ENCODE assay signal across 21 mouse cellular contexts in the genomic region with DNA sequence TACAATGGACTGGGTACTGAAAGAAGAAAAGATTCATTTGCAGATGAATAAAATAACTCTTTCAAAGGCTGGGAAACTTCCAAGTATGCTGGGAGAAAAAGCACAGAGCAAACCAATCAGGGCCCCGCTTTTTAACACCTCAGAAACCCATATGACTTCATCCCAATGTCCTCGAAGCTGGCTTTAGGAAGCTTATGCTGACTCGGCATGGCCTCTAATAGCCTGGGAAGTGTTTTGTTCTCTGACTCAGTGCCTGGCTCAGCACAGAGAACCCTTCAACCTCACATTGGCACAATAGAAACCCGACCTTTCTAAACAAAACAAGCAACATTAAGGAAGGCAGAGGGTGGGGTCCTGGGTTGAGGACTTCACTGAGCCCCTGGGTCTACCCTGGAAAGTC. TPM values are rescaled to one million over a fixed set of nuclear protein-coding genes. Genes with fewer than 3 reads are reported as not detected.
DNase-seq lines count a peak whose midpoint lies in the region; ATAC-seq and TF ChIP-seq lines count a peak whose summit lies in the region.
"Had no signal": no experiment of that assay in that cellular context is flagged by ENCODE, and none has a peak within 500 bp of the region (broad histone marks: within the 10 kb centered on the region; RNA-seq: fewer than 3 reads in every experiment).

No protein-coding gene starts in this region.

- TF ChIP-seq EP300 in CH12.LX (IDR thresholded peaks at IDR 0.05; ENCODE audit: low read length) = no peak

- dilution Hi-C loops in CH12.LX (cut with MboI; ENCODE audit: extremely low pct_ligation_motif_present, extremely low pct_unique_long_range_greater_than_20kb, low sequenced_read_pairs) = no loop called here

- no peak overlapping the region for H3K4me2 ChIP-seq in liver, embryonic 11.5 days
- H3K4me2 ChIP-seq in CH12.LX (ENCODE audit: insufficient read depth, low read depth, poor library complexity, severe bottlenecking) = no peak overlapping the region
- H3K4me2 ChIP-seq: heart, embryonic 11.5 days; liver, embryonic 15.5 days had no signal

- peaks cover 5% of the 10 kb centered on the region; the same call in 1 of the 2 replicates for H3K27me3 ChIP-seq in liver, adult 2 months (ENCODE audit: control insufficient read depth, insufficient read depth, low read length)
- H3K27me3 ChIP-seq in liver, embryonic 11.5 days (replicated peaks; ENCODE audit: control insufficient read depth, insufficient read depth, low read length) = no peaks in the 10 kb centered on the region
- H3K27me3 ChIP-seq in CH12.LX (replicated peaks) = no peaks in the 10 kb centered on the region
- H3K27me3 ChIP-seq: liver, embryonic 15.5 days had no signal

- H3K36me3 ChIP-seq in liver, adult 2 months (ENCODE audit: control insufficient read depth, insufficient read depth, low read length) = no peaks in the 10 kb centered on the region
- H3K36me3 ChIP-seq in liver, embryonic 11.5 days (ENCODE audit: control insufficient read depth, insufficient read depth, low read length) = no peaks in the 10 kb centered on the region; the same call in 1 of the 2 replicates
- H3K36me3 ChIP-seq in CH12.LX (replicated peaks in 1 of 2; ENCODE audit: control insufficient read depth in 1 of 2, insufficient read depth in 1 of 2, low read length in 1 of 2) = peaks cover 0 to 23% of the 10 kb centered on the region in 2 experiments

- no peak for TF ChIP-seq POLR2A in liver, adult 2 months (IDR thresholded peaks at IDR 0.05; ENCODE audit: extremely low read depth, insufficient read depth, low read length)
- TF ChIP-seq POLR2A in CH12.LX (IDR thresholded peaks at IDR 0.05; ENCODE audit: low read depth, low read length) = no peak
- no peak for TF ChIP-seq POLR2A in brain, embryonic 14.5 days (IDR thresholded peaks at IDR 0.05; ENCODE audit: borderline replicate concordance, extremely low read depth, insufficient read depth, insufficient read length, poor library complexity, severe bottlenecking)

- ATAC-seq in liver, embryonic 11.5 days (replicated peaks; ENCODE audit: low FRiP score) = no peak
- ATAC-seq: activated CD4-positive, CD25-positive, alpha-beta regulatory T cell, adult 4 months; hindbrain, postnatal 0 days had no signal

- H3K9ac ChIP-seq in liver, adult 2 months (ENCODE audit: low read depth, low read length) = no peak overlapping the region
- no peak overlapping the region for H3K9ac ChIP-seq in liver, embryonic 11.5 days (ENCODE audit: low read depth, low read length)
- no peak overlapping the region for H3K9ac ChIP-seq in CH12.LX (ENCODE audit: insufficient read depth, low read depth)
- H3K9ac ChIP-seq: liver, embryonic 15.5 days had no signal

- DNase-seq in adrenal gland, adult 2 months = peak; percentile 66
- DNase-seq in adrenal gland, adult 18-20 months (ENCODE audit: low spot score in 2 of 2) = no peak
- DNase-seq in liver, adult 2 months (ENCODE audit: extremely low read depth, low read depth, low spot score) = peak; percentile 32
- no peak for DNase-seq in liver, embryonic 11.5 days (ENCODE audit: low spot score)
- no peak for DNase-seq in CH12.LX (ENCODE audit: extremely low read depth)
- DNase-seq in brain, embryonic 14.5 days (ENCODE audit: low read depth) = peak; percentile 53
- DNase-seq in urinary bladder, adult 18-20 months (ENCODE audit: low spot score in 2 of 2) = no peak
- DNase-seq in right cerebral cortex, adult 2 months (ENCODE audit: low spot score in 2 of 2) = no peak
- DNase-seq: cerebellum, adult 8-10 months; gastrocnemius, postnatal 25 days; kidney, adult 8-10 months; right cerebral cortex, adult 18-20 months; thymus, postnatal 14 days had no signal

- no peak for TF ChIP-seq CTCF in liver, adult 2 months (IDR thresholded peaks at IDR 0.05; ENCODE audit: low read depth, low read length)
- TF ChIP-seq CTCF in CH12.LX (conservative IDR thresholded peaks at IDR 0.05 in 1 of 2, IDR thresholded peaks at IDR 0.05 in 1 of 2; ENCODE audit: low read depth in 2 of 2, low read length in 2 of 2) = no peak
- no peak for TF ChIP-seq CTCF in brain, embryonic 14.5 days (IDR thresholded peaks at IDR 0.05; ENCODE audit: borderline replicate concordance, extremely low read depth, insufficient read depth, insufficient read length)

- no peaks in the 10 kb centered on the region for H3K9me3 ChIP-seq in liver, embryonic 11.5 days (ENCODE audit: control insufficient read depth, low read length)
- H3K9me3 ChIP-seq in CH12.LX (replicated peaks; ENCODE audit: low read length) = no peaks in the 10 kb centered on the region
- H3K9me3 ChIP-seq: limb, embryonic 10.5 days; liver, embryonic 15.5 days; midbrain, embryonic 10.5 days had no signal

- H3K79me2 ChIP-seq in liver, adult 2 months (ENCODE audit: control insufficient read depth, insufficient read depth, low read length) = no peaks in the 10 kb centered on the region
- no peaks in the 10 kb centered on the region for H3K79me2 ChIP-seq in CH12.LX (replicated peaks; ENCODE audit: control insufficient read depth, extremely low read depth, insufficient read depth, poor library complexity, severe bottlenecking)

- no peak for TF ChIP-seq RAD21 in CH12.LX (IDR thresholded peaks at IDR 0.05; ENCODE audit: low read depth, low read length)

- no peaks in the 10 kb centered on the region for H3K4me1 ChIP-seq in liver, adult 2 months (ENCODE audit: control insufficient read depth, insufficient read depth, low read length)
- 0 out of 2 replicates have a peak, but pooled peaks cover 2% of the 10 kb centered on the region for H3K4me1 ChIP-seq in liver, embryonic 11.5 days (replicated peaks; ENCODE audit: control insufficient read depth, insufficient read depth, low read length)
- no peaks in the 10 kb centered on the region; a peak in 1 of 4 replicates for H3K4me1 ChIP-seq in CH12.LX (ENCODE audit: control insufficient read depth in 1 of 2, insufficient read depth in 2 of 2)
- H3K4me1 ChIP-seq: limb, embryonic 10.5 days had no signal

- in situ Hi-C loops in CH12.LX (cut with MboI; ENCODE audit: low pct_ligation_motif_present, low pct_unique_long_range_greater_than_20kb, low sequenced_read_pairs) = no loop called here

- H3K27ac ChIP-seq in liver, adult 2 months (replicated peaks; ENCODE audit: insufficient read depth, low read depth, low read length) = no peak overlapping the region
- no peak overlapping the region for H3K27ac ChIP-seq in liver, embryonic 11.5 days (ENCODE audit: low read depth, low read length)
- no peak overlapping the region for H3K27ac ChIP-seq in CH12.LX (ENCODE audit: insufficient read depth, low read depth)
- H3K27ac ChIP-seq: hindbrain, postnatal 0 days; limb, embryonic 10.5 days; liver, embryonic 15.5 days; midbrain, embryonic 10.5 days had no signal

- WGBS in liver, adult 2 months = 65% methylated on average over 4 of the region's 4 CpGs
- WGBS in liver, embryonic 11.5 days = 68% methylated on average over 4 of the region's 4 CpGs

- no peak overlapping the region for H3K4me3 ChIP-seq in liver, adult 2 months (ENCODE audit: insufficient read depth, low read depth, low read length)
- no peak overlapping the region for H3K4me3 ChIP-seq in liver, embryonic 11.5 days (ENCODE audit: low read depth, low read length)
- H3K4me3 ChIP-seq in CH12.LX (replicated peaks in 1 of 3; ENCODE audit: low read depth in 2 of 3, low read length in 2 of 3, poor library complexity in 1 of 3) = no peak overlapping the region
- H3K4me3 ChIP-seq: limb, embryonic 10.5 days; liver, embryonic 15.5 days; midbrain, embryonic 10.5 days had no signal

TF ChIP-seq in CH12.LX, 34 proteins besides CTCF, POLR2A, EP300 and RAD21:
- TF ChIP-seq USF2 (conservative IDR thresholded peaks at IDR 0.05; ENCODE audit: low read depth, low read length) (no peak), MYC (IDR thresholded peaks at IDR 0.05; ENCODE audit: low read depth, low read length) (no peak), ZKSCAN1 (IDR thresholded peaks at IDR 0.05; ENCODE audit: borderline replicate concordance, low read depth, low read length) (no peak), MAFK (IDR thresholded peaks at IDR 0.05; ENCODE audit: insufficient replicate concordance, low read length) (peak; percentile 61; the same call in 1 of the 2 replicates), JUN (IDR thresholded peaks at IDR 0.05; ENCODE audit: insufficient read depth, low read depth, low read length) (no peak)
TF ChIP-seq in CH12.LX: peak in this region for 1.

RNA-seq across cellular contexts. Expression of a gene that starts 23.7 kb away (rescaled TPM):
- total RNA-seq in adrenal gland, adult 2 months (2021) = 1,000 to 10,000 TPM; 1,258 to 1,398 TPM
- polyA plus RNA-seq in adrenal gland, adult 2 months (2012; rRNA removed) = 116 and 185 TPM in 2 replicates
- total RNA-seq in adrenal gland, adult 18-20 months (2021) = 1,000 to 10,000 TPM; 1,467 to 1,486 TPM
- 5.9 and 7.7 TPM in 2 replicates for total RNA-seq in liver, adult 2 months (2014; rRNA removed)
- 1.2 and 2.4 TPM in 2 replicates for polyA plus RNA-seq in liver, adult 2 months (2012; rRNA removed)
- polyA plus RNA-seq in liver, embryonic 11.5 days (2014; fragmentation: Nextera tagmentation; extraction: Ambion mirVana) = 29.3 and 32.2 TPM in 2 replicates
- total RNA-seq in CH12.LX (2012; rRNA removed) (10.3 and 12.0 TPM in 2 replicates), CH12.LX (2014; rRNA removed) (13.5 and 16.9 TPM in 2 replicates)
- polyA plus RNA-seq in CH12.LX (2012; ENCODE audit: insufficient read length, low read depth) = 8.6 and 9.8 TPM in 2 replicates
- 13.0 and 13.4 TPM in 2 replicates for polyA plus RNA-seq in brain, embryonic 14.5 days (2012; rRNA removed)

RNA-seq across cellular contexts. Expression of a gene that starts 29.5 kb away (rescaled TPM):
- 1 to 10 TPM; 1.7 to 9.1 TPM for total RNA-seq in adrenal gland, adult 2 months (2021)
- 0.11 TPM in 1 of 2 replicates, not detected in the other for polyA plus RNA-seq in adrenal gland, adult 2 months (2012; rRNA removed)
- 1 to 10 TPM; 5.3 to 8.7 TPM for total RNA-seq in adrenal gland, adult 18-20 months (2021)
- not detected in 2 replicates for total RNA-seq in liver, adult 2 months (2014; rRNA removed)
- polyA plus RNA-seq in liver, adult 2 months (2012; rRNA removed) = not detected in 2 replicates
- 0.05 and 0.18 TPM in 2 replicates for polyA plus RNA-seq in liver, embryonic 11.5 days (2014; fragmentation: Nextera tagmentation; extraction: Ambion mirVana)
- total RNA-seq in CH12.LX (2012; rRNA removed) (not detected in 2 replicates), CH12.LX (2014; rRNA removed) (not detected in 2 replicates)
- polyA plus RNA-seq in CH12.LX (2012; ENCODE audit: insufficient read length, low read depth) = not detected in 2 replicates
- polyA plus RNA-seq in brain, embryonic 14.5 days (2012; rRNA removed) = 0.15 and 0.19 TPM in 2 replicates
- total RNA-seq: gastrocnemius, postnatal 25 days; heart, postnatal 25 days had no signal
- polyA plus RNA-seq: activated CD4-positive, CD25-positive, alpha-beta regulatory T cell, adult 4 months; liver, embryonic 15.5 days; spleen, adult 2 months had no signal

Comparison
In these comparisons a context has a peak if more than half of its experiments do, and no peak if none do; other contexts are left out.
1. DNase-seq: peak in adrenal gland, adult 2 months (single experiment), liver, adult 2 months (single experiment) and brain, embryonic 14.5 days (single experiment); none in adrenal gland, adult 18-20 months (0 of 2), liver, embryonic 11.5 days (single experiment), CH12.LX (single experiment), urinary bladder, adult 18-20 months (0 of 2) and right cerebral cortex, adult 2 months (0 of 2).